Mouse (Mus musculus) intestine, embryonic 15.5 days (tissue): ENCODE measurements around the gene Abcg8. TPM values are rescaled to one million over a fixed set of nuclear protein-coding genes. Genes with fewer than 3 reads are reported as not detected.

Source experiments
- ATAC-seq: fragments of 200-750 bp; cut with Nextera tagmentation; 2 replicates; pipeline ENCODE4 v1.8.0; 2017; ENCODE audit warnings: moderate TSS enrichment, moderate library complexity
- H3K27ac ChIP-seq: fragments of 300-500 bp; sonication (generic); 2 replicates; pipeline ENCODE4 v1.5.1; 2015; ENCODE audit warnings: mild to moderate bottlenecking, inconsistent platforms
- H3K27me3 ChIP-seq: fragments of 300-500 bp; sonication (generic); replicated peaks from 2 replicates; pipeline ENCODE4 v1.6.1; 2015; ENCODE audit warnings: inconsistent platforms
- H3K36me3 ChIP-seq: fragments of 300-500 bp; sonication (generic); 2 replicates; pipeline ENCODE4 v1.6.1; 2015; ENCODE audit warnings: inconsistent platforms
- H3K4me1 ChIP-seq: fragments of 300-500 bp; sonication (generic); replicated peaks from 2 replicates; pipeline ENCODE4 v1.6.1; 2015; ENCODE audit warnings: inconsistent platforms
- H3K4me2 ChIP-seq: fragments of 300-500 bp; sonication (generic); replicated peaks from 2 replicates; pipeline ENCODE4 v1.6.1; 2015; ENCODE audit warnings: mild to moderate bottlenecking, inconsistent platforms
- H3K4me3 ChIP-seq: fragments of 300-500 bp; sonication (generic); replicated peaks from 2 replicates; pipeline ENCODE4 v1.5.1; 2015; ENCODE audit warnings: inconsistent platforms
- H3K9ac ChIP-seq: fragments of 300-500 bp; sonication (generic); 2 replicates; pipeline ENCODE4 v1.6.1; 2015; ENCODE audit warnings: inconsistent platforms
- H3K9me3 ChIP-seq: fragments of 300-500 bp; sonication (generic); 2 replicates; pipeline ENCODE4 v1.6.1; 2016; ENCODE audit warnings: inconsistent platforms
- WGBS: fragments of 180-500 bp; shearing (Covaris S2); methylation state at CpG from one replicate; pipeline ENCODE4 v1.1.7; 2015; 5-methylcytosine and 5-hydroxymethylcytosine counted together
- polyA plus RNA-seq: library from polyadenylated mRNA; unstranded; fragments of >200 nt; fragmentation: Nextera tagmentation; extraction: Ambion mirVana; gene quantifications from 2 replicates; pipeline ENCODE4 v1.2.1, GENCODE M21; 2015

The Abcg8 gene
- polyA plus RNA-seq, 1 experiment from 2014 or later: 0.30 TPM

DNA sequence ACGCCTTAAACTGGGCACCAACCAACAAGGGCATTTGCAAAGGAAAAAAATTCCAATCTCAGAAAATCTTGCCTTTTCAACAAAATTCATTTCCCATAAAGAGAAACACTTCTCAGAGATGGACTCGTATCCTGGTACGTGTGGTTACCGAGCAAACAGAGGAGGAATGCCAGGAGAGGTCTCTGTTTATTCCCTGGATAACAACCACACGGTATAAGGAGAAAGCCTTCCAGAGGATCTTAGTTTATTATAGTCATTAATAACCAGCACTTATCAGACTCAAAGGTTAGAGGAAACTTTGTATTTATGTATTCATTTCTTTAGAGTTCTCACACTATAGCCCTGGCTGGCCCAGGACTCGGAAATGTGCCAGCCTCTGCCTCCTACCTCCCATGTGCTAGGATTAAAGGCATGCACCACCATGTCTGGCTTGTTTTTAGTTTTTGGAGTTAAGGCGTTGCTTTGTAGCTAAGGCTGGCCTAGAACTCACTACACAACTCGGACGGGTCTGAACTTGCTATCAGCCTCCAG is 72.1 kb downstream of the Abcg8 start:
- no peaks in the 10 kb centered on the region for H3K9me3 ChIP-seq
- no peak overlapping the region for H3K4me3 ChIP-seq
- H3K4me2 ChIP-seq: no peak overlapping the region
- ATAC-seq: peak; percentile 35
- H3K9ac ChIP-seq: no peak overlapping the region
- 0 out of 2 replicates have a peak, but pooled peaks cover 1% of the 10 kb centered on the region for H3K4me1 ChIP-seq
- 70% methylated on average over 9 of the region's 9 CpGs for WGBS
- H3K27ac ChIP-seq: no peak overlapping the region
- H3K27me3 ChIP-seq: no peaks in the 10 kb centered on the region
- peaks cover 2% of the 10 kb centered on the region; the same call in 1 of the 2 replicates for H3K36me3 ChIP-seq

DNA sequence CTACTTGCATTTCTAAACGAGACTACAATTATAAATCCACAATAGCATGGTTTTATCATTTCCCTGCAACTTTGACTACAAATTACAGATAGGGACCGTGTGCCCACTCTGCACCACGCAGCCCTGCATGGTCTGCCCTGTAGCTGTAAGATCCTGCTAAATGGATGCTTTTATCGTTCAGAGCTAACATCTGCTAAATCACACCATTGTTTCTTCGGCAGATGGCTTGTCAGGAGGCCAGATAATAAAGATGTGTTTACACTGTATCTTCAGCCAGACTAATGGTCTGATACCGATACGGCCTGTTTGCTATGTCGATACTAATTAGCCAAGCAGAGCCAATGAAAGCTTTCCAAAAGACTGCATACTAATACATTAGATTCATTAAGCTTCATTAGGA is 73.2 kb downstream of the Abcg8 start:
- no peak overlapping the region for H3K9ac ChIP-seq
- H3K4me3 ChIP-seq: no peak overlapping the region
- WGBS: 50% methylated on average over 8 of the region's 8 CpGs
- no peak for ATAC-seq
- no peak overlapping the region for H3K4me2 ChIP-seq
- no peak overlapping the region for H3K27ac ChIP-seq
- no peaks in the 10 kb centered on the region for H3K9me3 ChIP-seq
- H3K36me3 ChIP-seq: peaks cover 4% of the 10 kb centered on the region; the same call in 1 of the 2 replicates
- H3K4me1 ChIP-seq: no peaks in the 10 kb centered on the region
- H3K27me3 ChIP-seq: no peaks in the 10 kb centered on the region

Other genes starting within 250 kb of the Abcg8 start
- gene Thada, start 210.1 kb upstream of the Abcg8 start, polyA plus RNA-seq: 6.3 and 6.9 TPM in 2 replicates
- 7.4 and 8.0 TPM in 2 replicates for gene Plekhh2, start 164.4 kb upstream of the Abcg8 start, polyA plus RNA-seq
- 21.9 and 24.7 TPM in 2 replicates for gene Dync2li1, start 49.8 kb upstream of the Abcg8 start, polyA plus RNA-seq
- gene Abcg5, start 6.7 kb downstream of the Abcg8 start, polyA plus RNA-seq: 2.3 and 3.4 TPM in 2 replicates
- gene Lrpprc, start 114.5 kb downstream of the Abcg8 start, polyA plus RNA-seq: 56.7 and 57.0 TPM in 2 replicates